Mouse (Mus musculus) frontal cortex, adult 2 months (tissue): Measurements from ENCODE around the gene Rassf3. TPM values are rescaled to one million over a fixed set of nuclear protein-coding genes. Genes with fewer than 3 reads are reported as not detected.

ENCODE experiments used
- DNase-seq, 2 experiments: peaks; one replicate each; pipeline ENCODE4 v3.0.0; 2022; ENCODE audit warnings: low spot score in 1 of 2; ENCODE audit errors: extremely low spot score in 1 of 2
- polyA plus RNA-seq: library from polyadenylated mRNA; depleted of rRNA; stranded (reverse); fragments of >200 nt; gene quantifications from 2 replicates; pipeline ENCODE4 v1.2.3, GENCODE M21; 2012

Gene Rassf3
- polyA plus RNA-seq, 1 experiment: 18.0 TPM

- DNase-seq: no peak
Observed at GRCm38 (mm10) chr10:121492608-121493315, 16.6 kb upstream of the Rassf3 start.

GRCm38 (mm10) chr10:121489941-121490340, 13.8 kb upstream of the Rassf3 start:
- no peak for DNase-seq

- peak; percentile 75 to 79 for DNase-seq
Observed at GRCm38 (mm10) chr10:121488623-121489299, 12.6 kb upstream of the Rassf3 start.

GRCm38 (mm10) chr10:121487716-121488115, 11.6 kb upstream of the Rassf3 start:
- no peak for DNase-seq

GRCm38 (mm10) chr10:121486350-121486749, 10.2 kb upstream of the Rassf3 start:
- no peak for DNase-seq

- DNase-seq: no peak
Observed at GRCm38 (mm10) chr10:121483364-121483763, 7.2 kb upstream of the Rassf3 start.

GRCm38 (mm10) chr10:121481141-121481540, 5.0 kb upstream of the Rassf3 start:
- DNase-seq: no peak

- no peak for DNase-seq
Observed at GRCm38 (mm10) chr10:121479987-121480386, 3.8 kb upstream of the Rassf3 start.

- no peak for DNase-seq
Observed at GRCm38 (mm10) chr10:121477433-121477832, 1.3 kb upstream of the Rassf3 start.

GRCm38 (mm10) chr10:121476968-121477337, 806 bp upstream of the Rassf3 start:
- DNase-seq: no peak

- DNase-seq: no peak
Observed at GRCm38 (mm10) chr10:121475672-121476146, 438 bp downstream of the Rassf3 start.

- no peak for DNase-seq
Observed at GRCm38 (mm10) chr10:121475101-121475671, 961 bp downstream of the Rassf3 start.

GRCm38 (mm10) chr10:121474288-121474687, 1.9 kb downstream of the Rassf3 start:
- DNase-seq: no peak

GRCm38 (mm10) chr10:121473723-121474215, 2.4 kb downstream of the Rassf3 start:
- no peak for DNase-seq

GRCm38 (mm10) chr10:121472593-121473217, 3.4 kb downstream of the Rassf3 start:
- peak; percentile 68 to 70 for DNase-seq

- peak in 1 of 2 experiments; percentile 53 for DNase-seq
Observed at GRCm38 (mm10) chr10:121471570-121472197, 4.5 kb downstream of the Rassf3 start.

GRCm38 (mm10) chr10:121469625-121470024, 6.5 kb downstream of the Rassf3 start:
- DNase-seq: no peak

- DNase-seq: no peak
Observed at GRCm38 (mm10) chr10:121468985-121469384, 7.2 kb downstream of the Rassf3 start.

GRCm38 (mm10) chr10:121468261-121468660, 7.9 kb downstream of the Rassf3 start:
- DNase-seq: no peak

- DNase-seq: no peak
Observed at GRCm38 (mm10) chr10:121467792-121468191, 8.4 kb downstream of the Rassf3 start.

- DNase-seq: no peak
Observed at GRCm38 (mm10) chr10:121467016-121467415, 9.1 kb downstream of the Rassf3 start.
